Mouse (Mus musculus): ENCODE data around the gene Dcaf7. TPM values are rescaled to one million over a fixed set of nuclear protein-coding genes. Genes with fewer than 3 reads are reported as not detected.

Gene Dcaf7
- total and polyA plus RNA-seq, 3 experiments, result 71.5 to 93.4 (median 79.5) TPM

DNA sequence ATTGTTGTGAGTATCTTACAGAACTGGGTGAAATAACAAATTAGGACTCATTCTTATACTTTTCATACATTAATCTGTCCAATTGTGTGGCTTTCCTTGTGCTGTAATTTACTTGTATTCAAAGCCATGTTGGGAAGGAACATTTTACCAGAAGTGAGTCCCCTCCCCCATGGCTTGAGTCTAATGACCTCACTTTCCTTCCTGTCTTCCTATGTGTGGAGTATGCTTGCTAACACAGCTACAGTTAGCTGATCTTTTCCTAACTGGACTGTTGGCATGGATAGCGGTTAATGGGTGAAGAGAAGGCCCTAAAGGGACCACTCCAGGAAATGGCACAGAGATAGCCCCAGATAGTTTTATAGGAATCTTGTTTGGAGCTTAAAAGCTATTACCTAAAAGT lies 61.6 kb downstream of the Dcaf7 start:
- dilution Hi-C loops (cut with MboI; ENCODE audit: extremely low pct_ligation_motif_present, extremely low pct_unique_long_range_greater_than_20kb, low sequenced_read_pairs), result no loop called here
- in situ Hi-C loops (cut with MboI; ENCODE audit: low pct_ligation_motif_present, low pct_unique_long_range_greater_than_20kb, low sequenced_read_pairs), result no loop called here

DNA sequence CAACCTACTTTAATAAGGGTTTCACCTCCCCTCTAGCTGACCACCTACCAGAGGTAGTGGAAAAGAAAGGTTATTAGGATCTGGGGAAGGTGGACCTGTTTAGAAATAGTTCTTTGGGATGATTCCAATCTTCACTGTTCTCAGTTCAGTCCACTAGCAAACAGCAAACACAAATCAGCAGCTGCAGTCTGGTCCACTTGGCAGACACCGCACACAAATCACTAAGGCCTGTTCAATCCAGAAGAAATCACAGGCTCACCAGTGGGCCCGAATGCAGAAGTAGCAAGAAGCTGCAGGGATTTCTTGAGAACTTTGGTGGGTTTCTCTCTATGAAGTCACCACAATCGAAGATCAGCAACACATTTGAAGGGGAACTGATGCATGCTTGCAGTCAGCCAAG lies 66.2 kb downstream of the Dcaf7 start:
- Histone ChIP-seq H3K79me2 (replicated peaks; ENCODE audit: control insufficient read depth, extremely low read depth, insufficient read depth, poor library complexity, severe bottlenecking) (peaks cover 8% of the 10 kb centered on the region), H3K9ac (ENCODE audit: insufficient read depth, low read depth) (no peak overlapping the region), H3K4me1 (ENCODE audit: control insufficient read depth in 1 of 2, insufficient read depth in 2 of 2) (peaks cover 8 to 33% of the 10 kb centered on the region in 2 experiments; a peak in 3 of 4 replicates), H3K4me3 (replicated peaks in 1 of 3; ENCODE audit: low read depth in 2 of 3, low read length in 2 of 3, poor library complexity in 1 of 3) (no peak overlapping the region), H3K9me3 (replicated peaks; ENCODE audit: low read length) (no peaks in the 10 kb centered on the region), H3K27me3 (replicated peaks) (no peaks in the 10 kb centered on the region), H3K36me3 (replicated peaks in 1 of 2; ENCODE audit: control insufficient read depth in 1 of 2, insufficient read depth in 1 of 2, low read length in 1 of 2) (peaks cover 16 to 43% of the 10 kb centered on the region in 2 experiments), H3K27ac (ENCODE audit: insufficient read depth, low read depth) (no peak overlapping the region), H3K4me2 (ENCODE audit: insufficient read depth, low read depth, poor library complexity, severe bottlenecking) (no peak overlapping the region)
- no peak for TF ChIP-seq TBP (conservative IDR thresholded peaks at IDR 0.05; ENCODE audit: low read depth, low read length)
- no peak for TF ChIP-seq MAZ (IDR thresholded peaks at IDR 0.05; ENCODE audit: low read depth, low read length)
- no peak for TF ChIP-seq CTCF (conservative IDR thresholded peaks at IDR 0.05 in 1 of 2, IDR thresholded peaks at IDR 0.05 in 1 of 2; ENCODE audit: low read depth in 2 of 2, low read length in 2 of 2)
- no peak for TF ChIP-seq NELFE (IDR thresholded peaks at IDR 0.05; ENCODE audit: low read depth, low read length)
- no peak for TF ChIP-seq MAX (IDR thresholded peaks at IDR 0.05; ENCODE audit: low read length)
- no peak for TF ChIP-seq MYC (IDR thresholded peaks at IDR 0.05; ENCODE audit: low read depth, low read length)
- TF ChIP-seq ZNF384 (IDR thresholded peaks at IDR 0.05; ENCODE audit: low read depth, low read length), result no peak
- TF ChIP-seq CHD1 (IDR thresholded peaks at IDR 0.05; ENCODE audit: low read depth, low read length), result no peak
- no peak for TF ChIP-seq SIN3A (IDR thresholded peaks at IDR 0.05; ENCODE audit: low read length)
- no peak for TF ChIP-seq POLR2AphosphoS2 (IDR thresholded peaks at IDR 0.05; ENCODE audit: low read depth, low read length)
- TF ChIP-seq EP300 (IDR thresholded peaks at IDR 0.05; ENCODE audit: low read length), result no peak
- no peak for TF ChIP-seq MEF2A (IDR thresholded peaks at IDR 0.05; ENCODE audit: borderline replicate concordance, low read depth, low read length)
- TF ChIP-seq ZC3H11A (IDR thresholded peaks at IDR 0.05; ENCODE audit: low read depth, low read length), result no peak
- TF ChIP-seq RCOR1 (conservative IDR thresholded peaks at IDR 0.05; ENCODE audit: low read depth, low read length), result no peak
- no peak for TF ChIP-seq BHLHE40 (IDR thresholded peaks at IDR 0.05; ENCODE audit: low read depth, low read length)
- no peak for TF ChIP-seq SMC3 (IDR thresholded peaks at IDR 0.05; ENCODE audit: low read depth, low read length)
- TF ChIP-seq TCF12 (IDR thresholded peaks at IDR 0.05; ENCODE audit: low read depth, low read length), result no peak
- dilution Hi-C loops (cut with MboI; ENCODE audit: extremely low pct_ligation_motif_present, extremely low pct_unique_long_range_greater_than_20kb, low sequenced_read_pairs), result no loop called here
- in situ Hi-C loops (cut with MboI; ENCODE audit: low pct_ligation_motif_present, low pct_unique_long_range_greater_than_20kb, low sequenced_read_pairs), result no loop called here
- no peak for DNase-seq (ENCODE audit: extremely low read depth)

More for the DNA sequence above, 61.6 kb downstream of the Dcaf7 start:
- Histone ChIP-seq H3K36me3 (replicated peaks in 1 of 2; ENCODE audit: control insufficient read depth in 1 of 2, insufficient read depth in 1 of 2, low read length in 1 of 2) (peaks cover 10 to 39% of the 10 kb centered on the region in 2 experiments), H3K27me3 (replicated peaks) (no peaks in the 10 kb centered on the region), H3K4me2 (ENCODE audit: insufficient read depth, low read depth, poor library complexity, severe bottlenecking) (no peak overlapping the region), H3K4me3 (replicated peaks in 1 of 3; ENCODE audit: low read depth in 2 of 3, low read length in 2 of 3, poor library complexity in 1 of 3) (no peak overlapping the region), H3K9me3 (replicated peaks; ENCODE audit: low read length) (no peaks in the 10 kb centered on the region), H3K9ac (ENCODE audit: insufficient read depth, low read depth) (no peak overlapping the region), H3K4me1 (ENCODE audit: control insufficient read depth in 1 of 2, insufficient read depth in 2 of 2) (peaks cover 2 to 13% of the 10 kb centered on the region in 2 experiments; a peak in 3 of 4 replicates), H3K79me2 (replicated peaks; ENCODE audit: control insufficient read depth, extremely low read depth, insufficient read depth, poor library complexity, severe bottlenecking) (peaks cover 15% of the 10 kb centered on the region), H3K27ac (ENCODE audit: insufficient read depth, low read depth) (no peak overlapping the region)
- DNase-seq (ENCODE audit: extremely low read depth), result no peak
- no peak for TF ChIP-seq CHD1 (IDR thresholded peaks at IDR 0.05; ENCODE audit: low read depth, low read length)
- TF ChIP-seq ZNF384 (IDR thresholded peaks at IDR 0.05; ENCODE audit: low read depth, low read length), result no peak
- TF ChIP-seq POLR2AphosphoS2 (IDR thresholded peaks at IDR 0.05; ENCODE audit: low read depth, low read length), result no peak
- TF ChIP-seq TBP (conservative IDR thresholded peaks at IDR 0.05; ENCODE audit: low read depth, low read length), result no peak
- no peak for TF ChIP-seq NELFE (IDR thresholded peaks at IDR 0.05; ENCODE audit: low read depth, low read length)
- no peak for TF ChIP-seq ETS1 (conservative IDR thresholded peaks at IDR 0.05; ENCODE audit: low read depth, low read length)
- TF ChIP-seq CHD2 (IDR thresholded peaks at IDR 0.05; ENCODE audit: low read length), result no peak
- no peak for TF ChIP-seq CTCF (conservative IDR thresholded peaks at IDR 0.05 in 1 of 2, IDR thresholded peaks at IDR 0.05 in 1 of 2; ENCODE audit: low read depth in 2 of 2, low read length in 2 of 2)
- no peak for TF ChIP-seq ZKSCAN1 (IDR thresholded peaks at IDR 0.05; ENCODE audit: borderline replicate concordance, low read depth, low read length)
- TF ChIP-seq GABPA (IDR thresholded peaks at IDR 0.05; ENCODE audit: insufficient replicate concordance, low read depth, low read length), result no peak
- TF ChIP-seq KAT2A (IDR thresholded peaks at IDR 0.05; ENCODE audit: insufficient replicate concordance, low read length), result no peak
- no peak for TF ChIP-seq IRF4 (IDR thresholded peaks at IDR 0.05; ENCODE audit: low read depth, low read length)

Measured in CH12.LX (cell line).